Mouse (Mus musculus) limb, embryonic 14.5 days (tissue): ENCODE results near the gene Ppil1. TPM values are rescaled to one million over a fixed set of nuclear protein-coding genes. Genes with fewer than 3 reads are reported as not detected.
A peak's percentile ranks its signal among the peaks of the same experiment; 100 is the strongest.

Experiments used
- ATAC-seq: fragments of 200-750 bp; cut with Nextera tagmentation; 2 replicates; pipeline ENCODE4 v1.8.0; 2017; ENCODE audit warnings: low read depth, moderate number of reproducible peaks, moderate TSS enrichment; ENCODE audit not compliant: low FRiP score
- DNase-seq: peaks from one replicate; pipeline ENCODE4 v3.0.0-alpha.2; 2015; ENCODE audit warnings: low spot score
- H3K27ac ChIP-seq: fragments of 300-500 bp; sonication (generic); replicated peaks from 2 replicates; pipeline ENCODE4 v1.5.1; 2014; ENCODE audit warnings: low read depth, mild to moderate bottlenecking, low read length, moderate library complexity, mixed read lengths
- H3K27me3 ChIP-seq: fragments of 300-500 bp; sonication (generic); 2 replicates; pipeline ENCODE4 v1.6.1; 2014; ENCODE audit warnings: low read length, mixed read lengths; ENCODE audit not compliant: control insufficient read depth, insufficient read depth
- H3K36me3 ChIP-seq: fragments of 300-500 bp; sonication (generic); 2 replicates; pipeline ENCODE4 v1.6.1; 2014; ENCODE audit warnings: mild to moderate bottlenecking, low read length, moderate library complexity, mixed read lengths; ENCODE audit not compliant: control insufficient read depth, insufficient read depth
- H3K4me1 ChIP-seq: fragments of 300-500 bp; sonication (generic); 2 replicates; pipeline ENCODE4 v1.6.1; 2014; ENCODE audit warnings: antibody characterized with exemption, low read length, mixed read lengths; ENCODE audit not compliant: control insufficient read depth, insufficient read depth
- H3K4me2 ChIP-seq: fragments of 300-500 bp; sonication (generic); replicated peaks from 2 replicates; pipeline ENCODE4 v1.6.1; 2014; ENCODE audit warnings: low read depth, mild to moderate bottlenecking, low read length, moderate library complexity; ENCODE audit not compliant: severe bottlenecking
- H3K4me3 ChIP-seq: fragments of 300-500 bp; sonication (generic); replicated peaks from 2 replicates; pipeline ENCODE4 v1.5.1; 2014; ENCODE audit warnings: low read length
- H3K9ac ChIP-seq: fragments of 300-500 bp; sonication (generic); 2 replicates; pipeline ENCODE4 v1.6.1; 2014; ENCODE audit warnings: mild to moderate bottlenecking, low read depth, low read length, moderate library complexity; ENCODE audit not compliant: severe bottlenecking
- H3K9me3 ChIP-seq: fragments of 300-500 bp; sonication (generic); 2 replicates; pipeline ENCODE4 v1.6.1; 2016; ENCODE audit warnings: low read length; ENCODE audit not compliant: control insufficient read depth
- POLR2A ChIP-seq: fragments of 200-500 bp; IDR thresholded peaks from 2 replicates; pipeline ENCODE4 v1.8.0; 2012; ENCODE audit warnings: inconsistent platforms, mild to moderate bottlenecking, moderate library complexity, borderline replicate concordance; ENCODE audit not compliant: insufficient read depth, insufficient read length; ENCODE audit errors: extremely low read depth
- WGBS: fragments of 180-500 bp; shearing (Covaris S2); extraction: QIAGEN DNeasy Blood & Tissue Kit; methylation state at CpG from one replicate; pipeline ENCODE4 v1.1.7; 2014; 5-methylcytosine and 5-hydroxymethylcytosine counted together
- polyA plus RNA-seq, 2 experiments: library from polyadenylated mRNA; depleted of rRNA in 1 of 2; stranded (reverse) in 1 of 2; unstranded in 1 of 2; fragments of >200 nt; fragmentation: Nextera tagmentation in 1 of 2; extraction: Ambion mirVana in 1 of 2; gene quantifications; 2 replicates each; pipeline versions ENCODE4 v1.2.1 to v1.2.3; 2012 to 2014

Ppil1 gene
- polyA plus RNA-seq, 2 experiments = 78.5 to 130 TPM

DNA sequence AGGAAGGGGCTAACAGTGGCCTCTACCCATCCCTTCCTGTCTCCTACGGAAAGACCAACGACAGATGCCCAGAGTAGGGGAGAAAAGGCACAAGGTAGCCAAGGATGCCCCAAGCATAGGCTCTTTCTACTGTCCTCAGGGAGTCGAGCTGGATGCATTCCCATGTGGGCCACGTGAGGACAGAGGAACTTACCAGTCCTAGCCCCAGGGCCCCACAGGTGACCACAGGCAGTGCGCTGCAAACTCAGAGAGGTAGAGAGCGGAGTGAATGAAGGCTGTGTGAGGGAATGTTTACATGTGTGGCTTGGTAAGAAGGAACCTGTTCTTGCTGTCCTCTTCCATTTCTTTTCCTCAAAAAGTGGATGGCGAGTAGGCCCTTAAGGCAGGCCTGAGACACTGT lies 41.9 kb upstream of the Ppil1 start:
- no peak for TF ChIP-seq POLR2A
- Histone ChIP-seq H3K4me1 (peaks cover 37% of the 10 kb centered on the region), H3K4me2 (no peak overlapping the region), H3K9me3 (no peaks in the 10 kb centered on the region), H3K27ac (no peak overlapping the region), H3K36me3 (peaks cover 6% of the 10 kb centered on the region; the same call in 1 of the 2 replicates), H3K4me3 (no peak overlapping the region), H3K9ac (no peak overlapping the region), H3K27me3 (no peaks in the 10 kb centered on the region)
- DNase-seq (no peak), ATAC-seq (no peak)
- 55% methylated on average over 7 of the region's 7 CpGs for WGBS

DNA sequence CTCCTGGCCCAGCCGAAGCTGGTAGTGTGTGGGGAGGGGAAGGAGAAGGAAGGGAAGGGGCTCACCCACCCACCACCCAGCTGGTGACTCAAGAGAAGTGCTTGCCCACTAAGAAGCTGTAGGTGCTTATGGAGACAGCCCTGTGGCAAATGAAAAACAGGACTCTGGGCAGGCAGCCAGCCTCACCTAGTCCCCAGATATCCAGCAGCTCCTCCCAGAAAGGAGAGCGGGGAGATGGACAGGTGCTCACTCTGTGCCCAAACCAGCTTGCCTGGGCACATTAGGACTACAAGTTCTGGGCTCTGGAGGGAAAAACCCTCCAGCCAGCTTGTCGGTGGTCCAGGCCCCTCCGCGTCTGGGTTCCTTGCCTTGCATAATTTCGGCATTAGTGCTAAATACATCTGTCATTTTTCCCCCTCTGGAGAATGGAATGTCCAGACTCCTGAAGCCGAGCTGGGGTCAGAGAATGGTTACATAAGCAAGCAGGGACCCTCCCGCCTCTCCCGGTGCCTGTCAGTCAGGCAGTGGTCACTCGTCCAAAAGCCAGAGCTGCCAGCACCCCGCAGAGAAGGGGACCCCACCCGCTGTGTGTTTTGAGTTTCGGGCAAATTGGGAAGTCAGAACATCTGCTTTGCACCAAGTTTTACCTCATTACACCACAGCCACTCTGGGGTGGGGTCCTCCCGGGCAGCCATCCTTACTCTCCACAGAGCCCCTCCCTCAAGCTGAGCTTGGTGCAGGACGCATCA lies 41.2 kb upstream of the Ppil1 start:
- Histone ChIP-seq H3K9ac (0 out of 2 replicates have a peak overlapping the region, but pooled peaks have one; percentile 12), H3K4me3 (no peak overlapping the region), H3K9me3 (no peaks in the 10 kb centered on the region), H3K4me2 (peak overlapping the region; percentile 10), H3K27me3 (no peaks in the 10 kb centered on the region), H3K4me1 (peaks cover 37% of the 10 kb centered on the region), H3K27ac (peak overlapping the region; percentile 43; the same call in 1 of the 2 replicates), H3K36me3 (peaks cover 7% of the 10 kb centered on the region)
- peak; percentile 49 for DNase-seq
- WGBS = 14% methylated on average over 15 of the region's 15 CpGs
- TF ChIP-seq POLR2A = no peak
- ATAC-seq = no peak

DNA sequence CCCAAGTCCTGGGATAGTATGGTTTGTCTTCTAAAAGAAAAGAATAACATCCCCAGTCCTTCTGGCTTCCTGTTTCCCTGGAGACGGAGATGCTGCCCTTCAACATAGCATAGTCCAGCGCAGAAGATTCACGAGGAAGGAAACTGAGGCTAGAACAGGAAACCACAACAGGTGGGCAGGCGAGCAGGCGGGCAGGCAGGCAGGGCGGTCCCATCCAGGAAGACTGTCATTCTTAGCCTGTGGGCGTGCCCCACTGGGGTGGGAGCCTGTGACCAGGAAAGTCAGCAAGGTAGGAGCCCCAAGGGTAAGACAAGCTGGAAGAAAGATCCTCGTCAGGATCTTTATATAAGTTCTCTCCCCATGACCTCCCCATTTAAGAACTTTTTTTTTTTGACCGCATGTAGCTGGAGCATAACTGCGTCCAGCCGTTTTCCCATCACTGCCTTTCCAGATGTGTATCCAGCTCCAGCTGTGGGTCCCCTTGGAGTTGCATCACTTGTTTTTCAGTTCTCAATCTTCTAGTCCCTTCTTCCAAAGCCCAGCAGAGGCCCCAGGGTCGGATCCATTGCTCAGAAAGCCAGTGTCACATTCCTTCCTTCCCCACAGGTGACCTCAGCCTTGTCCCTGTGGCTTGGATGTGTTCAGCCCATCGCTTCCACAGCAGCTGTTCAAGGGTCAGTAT lies 40.5 kb upstream of the Ppil1 start:
- 41% methylated on average over 13 of the region's 13 CpGs for WGBS

DNA sequence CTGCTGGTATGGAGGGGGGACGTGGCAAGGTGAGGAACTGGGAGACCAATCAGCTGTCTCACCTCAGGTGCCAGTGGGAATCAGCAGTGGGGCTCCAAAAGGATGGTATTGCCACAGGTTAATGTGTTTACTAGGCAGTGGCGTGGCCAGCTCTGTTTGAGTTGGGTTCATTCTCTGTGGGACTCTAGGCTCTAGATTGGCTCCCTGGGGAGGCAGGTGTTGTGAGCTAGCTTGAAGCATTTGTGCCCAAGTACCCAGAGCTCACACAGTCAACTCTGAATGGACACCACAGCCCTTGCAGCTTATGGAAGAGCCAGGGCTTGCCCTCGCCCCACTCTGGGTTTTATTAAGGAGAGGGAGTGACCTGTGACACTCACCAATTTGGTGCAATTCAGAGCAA lies 39.9 kb upstream of the Ppil1 start:
- no peaks in the 10 kb centered on the region for H3K9me3 ChIP-seq
- TF ChIP-seq POLR2A = no peak
- ATAC-seq = no peak
- H3K9ac ChIP-seq = no peak overlapping the region
- peaks cover 13% of the 10 kb centered on the region for H3K36me3 ChIP-seq
- H3K4me1 ChIP-seq = peaks cover 33% of the 10 kb centered on the region
- H3K27ac ChIP-seq = no peak overlapping the region
- no peak for DNase-seq
- no peaks in the 10 kb centered on the region for H3K27me3 ChIP-seq
- no peak overlapping the region for H3K4me2 ChIP-seq
- no peak overlapping the region for H3K4me3 ChIP-seq
- 67% methylated on average over 3 of the region's 3 CpGs for WGBS

More for the DNA sequence above, 40.5 kb upstream of the Ppil1 start:
- peak; percentile 43 for DNase-seq
- no peak for TF ChIP-seq POLR2A
- H3K4me1 ChIP-seq = peaks cover 33% of the 10 kb centered on the region
- peak overlapping the region; percentile 10; the same call in 1 of the 2 replicates for H3K4me2 ChIP-seq
- H3K4me3 ChIP-seq = no peak overlapping the region
- H3K27ac ChIP-seq = peak overlapping the region; percentile 43; the same call in 1 of the 2 replicates
- peak; percentile 39; the same call in 1 of the 2 replicates for ATAC-seq
- H3K9me3 ChIP-seq = no peaks in the 10 kb centered on the region
- H3K27me3 ChIP-seq = no peaks in the 10 kb centered on the region
- 0 out of 2 replicates have a peak overlapping the region, but pooled peaks have one; percentile 12 for H3K9ac ChIP-seq
- peaks cover 13% of the 10 kb centered on the region for H3K36me3 ChIP-seq

DNA sequence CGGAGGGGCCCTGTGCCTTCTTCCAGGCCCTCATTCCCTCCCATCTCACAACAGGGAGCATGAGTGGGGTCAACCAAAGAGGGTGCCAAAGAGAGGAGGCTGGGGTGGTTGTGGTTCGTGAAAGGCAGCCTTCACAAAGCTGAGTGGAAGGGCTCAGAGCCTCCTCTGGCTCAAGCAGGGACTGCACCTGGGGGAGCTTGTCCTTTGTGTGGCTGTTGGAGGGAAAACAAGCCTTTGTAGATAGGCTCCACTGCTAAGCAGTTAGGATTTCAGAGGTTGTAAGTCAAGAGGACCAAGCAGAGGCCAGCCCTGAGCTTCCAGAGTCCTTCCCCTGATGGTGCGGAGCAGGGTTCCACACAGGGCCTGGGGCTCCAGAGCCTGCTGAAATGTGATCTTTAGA lies 39.1 kb upstream of the Ppil1 start:
- H3K27ac ChIP-seq = peak overlapping the region; percentile 19; the same call in 1 of the 2 replicates
- no peak for TF ChIP-seq POLR2A
- H3K9ac ChIP-seq = peak overlapping the region; percentile 16; the same call in 1 of the 2 replicates
- no peak for DNase-seq
- H3K4me3 ChIP-seq = no peak overlapping the region
- 44% methylated on average over 3 of the region's 3 CpGs for WGBS
- no peaks in the 10 kb centered on the region for H3K27me3 ChIP-seq
- no peaks in the 10 kb centered on the region for H3K9me3 ChIP-seq
- no peak for ATAC-seq
- H3K4me2 ChIP-seq = no peak overlapping the region
- H3K4me1 ChIP-seq = peaks cover 33% of the 10 kb centered on the region
- H3K36me3 ChIP-seq = peaks cover 19% of the 10 kb centered on the region
